Mouse (Mus musculus): ENCODE data around the gene Nae1.
A peak's percentile ranks its signal among the peaks of the same experiment; 100 is the strongest.
"Not testable (repeated sequence)": the region's sequence is repeated elsewhere in the genome, so short reads cannot be mapped to it uniquely, and the experiment has no call there.

Gene Nae1

GRCm38 (mm10) chr8:104533971-104534778, at the start of gene Nae1, which contains the start of gene Car7:
Gene Nae1 (minus strand): TSS chr8:104534637.
Gene Car7 (plus strand): TSS chr8:104534689.
- DNase-seq (ENCODE audit: low spot score in 2 of 2), result peak; percentile 73 to 96

DNA sequence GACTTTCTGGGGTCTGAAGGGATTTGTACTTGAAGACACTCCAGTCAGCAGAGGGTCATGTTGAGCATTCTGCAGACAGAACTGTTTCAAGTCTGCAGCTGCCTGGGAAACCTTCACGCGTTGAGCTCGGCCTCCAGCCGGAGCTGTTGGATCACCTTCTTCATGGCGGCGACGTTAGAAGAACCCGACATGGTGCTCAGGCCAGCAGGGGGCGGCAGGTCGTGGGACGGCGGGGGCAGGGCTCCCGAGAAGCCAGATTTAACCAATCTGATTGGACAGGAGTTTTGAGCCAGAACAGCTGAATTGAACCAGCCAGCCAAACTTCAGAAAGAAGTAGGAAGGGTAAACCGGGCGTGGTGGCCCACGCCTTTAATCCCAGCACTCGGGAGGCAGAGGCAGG, 43.2 kb upstream of the Nae1 start:
- DNase-seq (ENCODE audit: low spot score in 2 of 2), result not testable (repeated sequence)

GRCm38 (mm10) chr8:104576820-104577219, 42.4 kb upstream of the Nae1 start:
- DNase-seq (ENCODE audit: low spot score in 2 of 2), result no peak

GRCm38 (mm10) chr8:104570436-104571343, 36.3 kb upstream of the Nae1 start:
- peak in 1 of 2 experiments; percentile 87 for DNase-seq (ENCODE audit: low spot score in 2 of 2)

GRCm38 (mm10) chr8:104569559-104569958, 35.1 kb upstream of the Nae1 start:
- DNase-seq (ENCODE audit: low spot score in 2 of 2), result peak in 1 of 2 experiments; percentile 46

- DNase-seq (ENCODE audit: low spot score in 2 of 2), result no peak
Measured at GRCm38 (mm10) chr8:104565457-104565798, 31.0 kb upstream of the Nae1 start.

GRCm38 (mm10) chr8:104564633-104565456, 30.4 kb upstream of the Nae1 start:
- DNase-seq (ENCODE audit: low spot score in 2 of 2), result peak in 1 of 2 experiments; percentile 90

DNA sequence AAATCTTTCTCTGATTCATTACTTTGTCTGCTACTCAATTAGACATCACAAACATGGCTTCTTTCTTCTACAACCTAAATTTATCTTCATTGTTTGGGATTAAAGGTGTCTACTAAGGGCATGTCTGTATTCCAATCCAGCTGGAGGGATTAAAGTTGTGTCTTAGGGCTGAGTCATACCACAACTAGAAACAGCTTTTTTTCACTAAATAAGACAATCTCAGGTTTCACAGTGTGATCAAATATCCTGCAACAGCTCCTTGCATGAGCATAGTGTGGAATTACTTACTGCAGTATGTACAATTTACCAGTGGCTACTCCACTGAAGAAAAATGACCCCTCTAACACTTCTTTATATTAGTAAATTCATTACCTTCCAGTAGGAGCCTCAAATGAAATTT, 26.3 kb upstream of the Nae1 start:
- no peak for DNase-seq (ENCODE audit: low spot score in 2 of 2)

DNA sequence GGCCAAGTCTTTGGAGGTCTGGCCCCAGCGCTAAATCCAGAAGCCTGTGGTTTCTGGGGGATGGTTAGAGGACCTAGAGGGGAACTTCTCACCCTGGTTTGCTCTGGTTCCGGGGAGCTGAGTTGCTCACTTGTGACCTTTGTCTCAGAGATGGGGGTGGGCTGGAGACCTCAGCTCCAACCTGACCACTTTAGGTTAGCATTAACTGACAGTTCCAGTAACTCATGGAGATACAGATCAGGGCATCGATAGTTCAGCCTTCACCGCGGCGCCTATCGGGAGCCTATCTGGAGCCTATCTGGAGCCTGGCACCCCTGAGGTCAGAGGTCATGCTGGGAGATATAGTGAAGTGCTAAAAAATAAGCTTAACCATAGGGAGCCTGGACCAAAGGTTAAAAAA, 22.8 kb upstream of the Nae1 start:
- DNase-seq (ENCODE audit: low spot score in 2 of 2), result no peak

GRCm38 (mm10) chr8:104555191-104555590, 20.8 kb upstream of the Nae1 start:
- no peak for DNase-seq (ENCODE audit: low spot score in 2 of 2)

DNA sequence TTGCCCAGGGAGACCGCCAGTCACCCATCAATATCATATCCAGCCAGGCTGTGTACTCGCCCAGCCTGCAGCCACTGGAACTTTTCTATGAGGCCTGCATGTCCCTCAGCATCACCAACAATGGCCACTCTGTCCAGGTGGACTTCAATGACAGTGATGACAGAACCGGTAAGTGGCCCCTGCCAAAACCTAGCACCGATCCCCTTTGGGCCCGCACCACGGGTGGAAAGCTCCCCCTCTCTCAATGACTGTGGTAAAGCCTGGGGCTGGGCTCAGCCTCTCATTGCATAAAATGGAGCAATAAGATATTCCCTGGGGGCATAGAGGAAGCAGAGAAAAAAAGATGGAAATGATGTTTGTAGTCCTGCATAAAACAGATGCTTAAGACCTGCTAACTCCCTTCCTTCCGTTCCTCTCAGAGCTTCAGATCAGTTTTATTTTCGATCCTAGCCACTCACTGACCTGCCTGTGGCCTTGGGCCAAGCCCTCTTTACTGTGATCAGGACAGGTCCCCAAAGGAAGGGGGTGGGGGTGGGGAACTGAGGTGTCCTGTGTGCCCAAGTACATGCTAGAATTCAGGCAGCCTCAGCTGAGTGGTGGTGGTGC, 9.1 kb upstream of the Nae1 start:
- DNase-seq (ENCODE audit: low spot score in 2 of 2), result no peak

- peak; percentile 78 to 90 for DNase-seq (ENCODE audit: low spot score in 2 of 2)
Measured at GRCm38 (mm10) chr8:104542160-104542559, 7.7 kb upstream of the Nae1 start.

DNA sequence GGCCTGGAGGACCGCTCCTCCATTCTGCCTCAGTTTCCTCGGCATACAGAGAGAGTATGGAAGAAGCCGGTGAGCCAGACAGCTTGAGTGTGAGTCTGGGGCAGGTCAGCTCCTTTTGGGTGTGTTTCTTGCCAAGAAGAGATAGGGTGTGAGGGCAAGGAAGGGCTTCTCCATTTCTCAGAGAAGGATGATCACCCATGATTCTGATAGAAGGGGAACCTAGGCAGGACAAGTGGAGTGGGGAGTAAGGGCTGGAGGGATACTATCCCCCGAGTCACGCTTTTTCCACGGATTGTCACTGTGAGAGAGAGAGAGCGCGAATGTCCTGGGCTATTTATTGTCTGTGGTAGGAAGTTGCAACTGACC, 7.1 kb upstream of the Nae1 start:
- DNase-seq (ENCODE audit: low spot score in 2 of 2), result no peak

DNA sequence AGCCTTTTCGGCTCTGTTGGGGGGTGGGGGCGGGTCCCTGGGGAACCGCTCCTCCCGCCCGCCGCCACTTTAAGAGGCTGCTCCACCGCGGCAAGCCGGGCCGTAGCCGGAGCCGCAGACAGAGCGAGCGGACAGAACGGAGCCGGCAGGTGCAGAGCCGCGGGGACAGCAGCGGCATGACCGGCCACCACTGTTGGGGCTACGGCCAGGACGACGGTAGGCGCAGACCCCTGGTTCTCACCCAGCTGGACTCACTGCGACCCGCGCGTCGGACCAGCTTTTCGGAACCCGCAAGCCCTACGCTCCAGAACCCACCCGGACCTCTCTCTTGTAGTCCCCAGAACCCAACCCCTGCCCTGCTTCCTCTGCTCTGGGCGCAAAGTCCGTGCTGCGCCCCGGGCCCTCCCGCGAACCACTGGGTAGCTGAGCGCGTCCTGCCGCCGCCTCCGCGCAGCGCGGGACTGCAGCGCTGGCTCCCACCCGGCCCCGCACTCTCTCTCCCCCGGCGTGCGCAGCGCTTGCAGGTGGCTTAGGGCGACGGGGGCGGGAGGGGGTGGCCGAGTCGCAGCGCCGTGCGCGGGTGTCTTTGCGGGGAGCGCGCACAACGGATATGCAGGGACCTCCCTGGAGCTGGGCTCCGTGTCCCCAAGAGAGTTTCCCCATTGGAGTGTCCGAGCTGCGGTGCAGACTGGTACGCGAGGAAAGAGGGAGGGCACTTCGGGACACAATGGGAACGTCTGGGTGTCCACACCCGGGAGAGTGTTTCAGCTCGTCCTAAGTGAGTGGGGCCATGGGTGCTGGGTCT, 6.5 kb upstream of the Nae1 start:
- DNase-seq (ENCODE audit: low spot score in 2 of 2), result peak in 1 of 2 experiments; percentile 44

DNA sequence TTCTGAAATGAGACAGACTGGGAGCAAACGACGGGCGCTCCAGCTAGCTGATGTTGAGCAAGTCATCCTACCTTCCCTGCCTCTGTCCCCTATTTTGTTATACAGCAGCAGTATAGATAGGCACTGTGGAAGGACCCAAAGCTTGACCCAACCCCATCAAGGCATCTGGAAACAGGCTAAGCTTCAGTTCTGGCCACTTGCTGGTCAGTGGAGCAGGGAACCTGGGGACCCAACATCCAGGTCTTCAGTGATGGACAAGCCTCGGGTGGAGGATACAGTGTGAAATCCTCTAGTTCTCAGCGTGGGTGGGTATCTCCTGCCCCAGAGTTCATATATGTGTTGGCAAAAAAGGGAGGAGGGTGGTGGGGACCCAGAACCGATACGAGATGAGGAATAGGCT, 5.8 kb upstream of the Nae1 start:
- no peak for DNase-seq (ENCODE audit: low spot score in 2 of 2)

DNA sequence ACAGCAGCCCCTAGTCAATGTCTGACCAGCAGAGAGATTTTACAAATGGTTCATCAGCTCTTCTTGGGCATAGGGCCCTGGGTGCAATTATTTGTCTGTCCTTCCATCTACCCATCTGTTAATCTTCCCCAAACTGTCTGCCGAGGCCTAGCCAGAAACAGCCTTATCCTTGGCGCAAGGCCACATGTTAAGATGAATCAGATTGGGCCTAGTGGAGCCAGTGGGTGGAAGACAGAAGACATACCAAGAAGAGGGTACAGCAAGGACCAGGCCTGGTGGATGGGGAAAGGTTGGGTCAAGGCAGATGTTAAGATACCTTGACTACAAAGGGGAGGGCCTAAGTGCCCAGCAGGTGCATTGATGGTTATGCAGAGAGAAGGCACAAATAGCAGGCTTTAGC, 5.1 kb upstream of the Nae1 start:
- DNase-seq (ENCODE audit: low spot score in 2 of 2), result peak in 1 of 2 experiments; percentile 75

DNA sequence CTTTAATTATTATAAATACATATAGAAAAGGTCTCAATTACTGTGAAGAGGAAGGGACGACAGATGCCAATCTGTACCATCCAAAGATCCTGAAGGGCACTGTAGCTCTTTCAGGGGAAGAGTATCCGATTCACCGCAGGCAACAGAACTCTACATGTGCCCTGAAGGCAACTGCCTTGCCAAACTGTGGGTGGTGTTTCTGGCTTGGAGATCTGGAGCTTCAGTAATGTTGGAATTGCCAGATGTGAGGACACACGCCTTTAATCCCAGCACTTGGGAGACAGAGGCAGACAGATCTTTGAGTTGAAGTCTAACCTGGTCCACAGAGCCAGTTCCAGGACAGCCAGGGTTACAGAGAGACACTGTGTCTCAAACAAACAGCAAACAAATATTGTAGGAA, 4.5 kb upstream of the Nae1 start:
- no peak for DNase-seq (ENCODE audit: low spot score in 2 of 2)

DNA sequence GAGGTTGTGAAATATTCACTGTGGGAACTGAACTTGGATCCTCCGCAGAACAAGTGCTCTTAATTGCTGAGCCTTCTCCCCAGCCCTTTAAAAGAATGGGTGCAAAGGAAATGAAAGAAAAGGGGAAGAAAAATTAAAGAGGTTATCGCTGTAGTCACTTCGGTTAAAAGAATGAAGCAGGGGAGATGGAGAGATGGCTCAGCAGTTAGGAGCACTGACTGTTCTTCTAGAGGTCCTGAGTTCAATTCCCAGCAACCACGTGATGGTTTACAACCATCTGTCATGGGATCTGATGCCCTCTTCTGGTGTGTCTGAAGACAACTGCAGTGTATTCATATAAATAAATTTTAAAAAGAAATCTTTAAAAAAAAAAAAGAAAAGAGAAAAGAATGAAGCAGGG, 1.6 kb upstream of the Nae1 start:
- no peak for DNase-seq (ENCODE audit: low spot score in 2 of 2)

- DNase-seq (ENCODE audit: low spot score in 2 of 2), result no peak
Measured at GRCm38 (mm10) chr8:104535378-104535777, 941 bp upstream of the Nae1 start.

DNA sequence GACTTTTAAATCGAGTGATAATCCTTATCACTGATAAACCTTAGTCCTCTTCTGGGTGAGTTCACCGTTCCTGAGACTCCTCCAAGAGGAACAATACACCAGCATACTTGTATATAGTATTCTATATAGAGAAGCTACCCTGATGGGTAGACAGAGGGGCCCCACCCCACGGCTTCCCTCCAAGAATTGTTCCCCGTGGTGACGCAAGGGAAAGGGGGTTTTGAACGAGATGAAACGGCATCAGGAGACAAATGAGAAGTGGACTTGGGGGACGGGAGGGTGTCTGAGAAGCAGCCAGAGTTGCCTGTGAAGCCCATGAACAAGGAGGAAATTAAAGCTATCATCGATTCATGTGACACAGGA, 323 bp upstream of the Nae1 start:
- DNase-seq (ENCODE audit: low spot score in 2 of 2), result no peak

DNA sequence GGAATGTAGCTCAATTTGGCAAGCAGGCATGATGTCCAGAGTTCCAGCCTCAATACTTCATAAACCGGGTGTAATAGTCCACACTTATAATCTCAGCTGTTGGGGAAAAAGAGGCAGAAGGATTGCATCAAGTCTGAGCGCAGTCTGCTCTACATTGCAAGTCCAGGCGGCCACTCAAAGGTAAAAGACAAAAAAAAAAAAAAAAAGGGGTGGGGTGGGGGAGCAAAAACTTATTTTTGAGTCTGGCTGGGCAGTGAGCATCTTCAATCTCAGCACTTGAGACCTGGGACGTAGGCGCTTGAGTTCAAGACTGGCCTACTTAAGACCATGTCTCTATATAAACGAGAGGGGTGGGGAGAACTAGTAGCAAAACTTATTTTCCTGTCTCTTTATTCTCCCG, 886 bp downstream of the Nae1 start:
- DNase-seq (ENCODE audit: low spot score in 2 of 2), result no peak
